Mouse (Mus musculus) MEL (cell line): ENCODE data around the gene Dstyk. TPM values are rescaled to one million over a fixed set of nuclear protein-coding genes. Genes with fewer than 3 reads are reported as not detected.

Experiments used
- DNase-seq: peaks from one replicate; pipeline ENCODE4 v3.0.0; 2011; ENCODE audit warnings: low read depth, low spot score
- H3K27ac ChIP-seq: 2 replicates; pipeline ENCODE4 v1.5.1; 2012; ENCODE audit warnings: low read depth, mild to moderate bottlenecking, control low read depth, low read length, moderate library complexity; ENCODE audit not compliant: control insufficient read depth
- H3K27me3 ChIP-seq, 2 experiments: fragments of 150-350 bp in 1 of 2; sonication (generic) in 1 of 2; 2 replicates each; pipeline ENCODE4 v1.6.1; 2012; ENCODE audit warnings: low read length in 2 of 2, mild to moderate bottlenecking in 2 of 2, improper control_type of control experiment in 1 of 2, moderate library complexity in 1 of 2; ENCODE audit not compliant: insufficient read depth in 2 of 2, control insufficient read depth in 1 of 2
- H3K36me3 ChIP-seq, 2 experiments: 2 replicates each; pipeline ENCODE4 v1.6.1; 2012 to 2014; ENCODE audit warnings: low read length in 2 of 2, improper control_type of control experiment in 1 of 2, inconsistent platforms in 1 of 2, mild to moderate bottlenecking in 1 of 2; ENCODE audit not compliant: insufficient read depth in 2 of 2, control insufficient read depth in 1 of 2
- H3K4me1 ChIP-seq, 2 experiments: fragments of 150-350 bp in 1 of 2; sonication (generic) in 1 of 2; 2 replicates each; pipeline ENCODE4 v1.6.1; 2012; ENCODE audit warnings: low read length in 2 of 2, improper control_type of control experiment in 1 of 2, mild to moderate bottlenecking in 1 of 2; ENCODE audit not compliant: insufficient read depth in 2 of 2, control insufficient read depth in 1 of 2
- H3K4me3 ChIP-seq, 2 experiments: fragments of 150-350 bp in 1 of 2; sonication (generic) in 1 of 2; 2 replicates each; pipeline ENCODE4 v1.5.1; 2012; ENCODE audit warnings: low read depth in 2 of 2, low read length in 2 of 2, mild to moderate bottlenecking in 2 of 2, moderate library complexity in 2 of 2, control low read depth in 1 of 2, improper control_type of control experiment in 1 of 2; ENCODE audit not compliant: control insufficient read depth in 1 of 2, insufficient read depth in 1 of 2
- H3K79me2 ChIP-seq: 2 replicates; pipeline ENCODE4 v1.6.1; 2012; ENCODE audit warnings: mild to moderate bottlenecking, low read length, moderate library complexity; ENCODE audit not compliant: control insufficient read depth, poor library complexity, insufficient read depth
- H3K9ac ChIP-seq: 2 replicates; pipeline ENCODE4 v1.6.1; 2012; ENCODE audit warnings: low read depth, mild to moderate bottlenecking, control low read depth, low read length, moderate library complexity; ENCODE audit not compliant: control insufficient read depth, poor library complexity, severe bottlenecking
- H3K9me3 ChIP-seq: fragments of 150-350 bp; sonication (generic); replicated peaks from 2 replicates; pipeline ENCODE4 v1.6.1; 2012; ENCODE audit warnings: mild to moderate bottlenecking, low read length, improper control_type of control experiment, moderate library complexity; ENCODE audit not compliant: insufficient read depth
- CHD1 ChIP-seq: IDR thresholded peaks from 2 replicates; pipeline ENCODE4 v1.6.1; 2012; ENCODE audit warnings: low read depth, mild to moderate bottlenecking, inconsistent platforms, low read length, improper control_type of control experiment
- HCFC1 ChIP-seq: IDR thresholded peaks from 2 replicates; pipeline ENCODE4 v1.6.1; 2012; ENCODE audit warnings: low read depth, mild to moderate bottlenecking, inconsistent platforms, low read length, improper control_type of control experiment, moderate library complexity
- POLR2AphosphoS5 ChIP-seq: IDR thresholded peaks from 2 replicates; pipeline ENCODE4 v1.6.1; 2012; ENCODE audit warnings: low read depth, borderline replicate concordance, mild to moderate bottlenecking, inconsistent platforms, low read length, moderate library complexity, mixed read lengths
- RAD21 ChIP-seq: IDR thresholded peaks from 2 replicates; pipeline ENCODE4 v1.6.1; 2011; ENCODE audit warnings: mild to moderate bottlenecking, low read depth, low read length, improper control_type of control experiment
- TCF12 ChIP-seq: IDR thresholded peaks from 2 replicates; pipeline ENCODE4 v1.6.1; 2014; ENCODE audit warnings: low read depth, mild to moderate bottlenecking, inconsistent platforms, low read length, improper control_type of control experiment, moderate library complexity
- polyA plus RNA-seq, 2 experiments: library from polyadenylated mRNA; stranded (reverse) in 1 of 2; unstranded in 1 of 2; fragments of >175 nt in 1 of 2; fragments of >200 nt in 1 of 2; gene quantifications; 2 replicates each; pipeline versions ENCODE4 v1.2.1 to v1.2.4; 2012; ENCODE audit warnings: low replicate concordance in 2 of 2, low read depth in 1 of 2; ENCODE audit not compliant: insufficient read length in 2 of 2, insufficient read depth in 1 of 2, missing spikeins in 1 of 2
- total RNA-seq: library from RNA; depleted of rRNA; stranded (reverse); fragments of 300-350 nt; gene quantifications from 2 replicates; pipeline ENCODE4 v1.2.3, GENCODE M21; 2012; rRNA removed

The Dstyk gene
- total and polyA plus RNA-seq, 3 experiments: 2.4 to 4.5 TPM; not detected in 1

DNA sequence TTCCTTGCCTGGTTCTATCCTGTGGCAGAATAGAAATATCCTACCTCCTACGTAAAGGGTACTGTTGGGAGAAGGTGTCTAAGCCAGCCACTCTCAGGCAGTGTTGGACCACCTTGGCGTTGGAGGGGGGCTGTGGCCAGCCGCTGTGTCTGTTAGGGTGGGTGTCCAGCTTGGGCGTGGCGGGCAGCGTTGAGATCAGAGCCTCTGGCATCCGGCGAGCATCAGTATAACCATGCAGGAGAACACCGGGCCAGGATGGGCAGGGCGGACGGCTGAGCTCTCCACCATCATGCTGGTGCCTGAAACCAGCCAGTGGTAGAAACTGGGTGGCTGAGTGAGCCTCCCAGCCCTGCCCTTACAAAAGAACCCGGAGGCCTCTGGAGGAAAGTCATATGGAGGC lies 98.0 kb downstream of the Dstyk start:
- no peak for DNase-seq
- peaks cover 0 to 1% of the 10 kb centered on the region in 2 experiments; a peak in 1 of 4 replicates for H3K27me3 ChIP-seq
- H3K4me3 ChIP-seq: no peak overlapping the region
- H3K79me2 ChIP-seq: no peaks in the 10 kb centered on the region
- H3K9ac ChIP-seq: no peak overlapping the region
- H3K9me3 ChIP-seq: no peaks in the 10 kb centered on the region
- H3K4me1 ChIP-seq: no peaks in the 10 kb centered on the region
- no peak overlapping the region for H3K27ac ChIP-seq
- no peaks in the 10 kb centered on the region for H3K36me3 ChIP-seq
- TF ChIP-seq POLR2AphosphoS5 (no peak), CHD1 (no peak), RAD21 (no peak), HCFC1 (no peak), TCF12 (no peak)

Other genes starting within 250 kb of the Dstyk start
- gene Lemd1, start 226.1 kb upstream of the Dstyk start, total RNA-seq: not detected in 2 replicates
- not detected for gene Lemd1, start 226.1 kb upstream of the Dstyk start, polyA plus RNA-seq
- not detected in 2 replicates for gene AC124108.1, start 226.1 kb upstream of the Dstyk start, total RNA-seq
- not detected for gene AC124108.1, start 226.1 kb upstream of the Dstyk start, polyA plus RNA-seq
- not detected in 2 replicates for gene Gm10188, start 187.8 kb upstream of the Dstyk start, total RNA-seq
- not detected for gene Gm10188, start 187.8 kb upstream of the Dstyk start, polyA plus RNA-seq
- not detected in 2 replicates for gene Klhdc8a, start 118.9 kb upstream of the Dstyk start, total RNA-seq
- gene Klhdc8a, start 118.9 kb upstream of the Dstyk start, polyA plus RNA-seq: not detected
- gene Nuak2, start 101.4 kb upstream of the Dstyk start, total RNA-seq: 2.8 and 3.2 TPM in 2 replicates
- gene Nuak2, start 101.4 kb upstream of the Dstyk start, polyA plus RNA-seq: 1 to 10 TPM in 1 of 2 experiments, not detected in 1; 3.0 TPM
- 4.6 and 7.2 TPM in 2 replicates for gene Tmcc2, start 26.3 kb upstream of the Dstyk start, total RNA-seq
- gene Tmcc2, start 26.3 kb upstream of the Dstyk start, polyA plus RNA-seq: 1 to 10 TPM in 1 of 2 experiments, not detected in 1; 4.1 TPM
- 33.2 and 33.3 TPM in 2 replicates for gene Rbbp5, start 59.8 kb downstream of the Dstyk start, total RNA-seq
- gene Rbbp5, start 59.8 kb downstream of the Dstyk start, polyA plus RNA-seq: 10 to 100 TPM in 1 of 2 experiments, not detected in 1; 43.5 TPM
- 2.6 and 2.9 TPM in 2 replicates for gene Tmem81, start 88.7 kb downstream of the Dstyk start, total RNA-seq
- gene Tmem81, start 88.7 kb downstream of the Dstyk start, polyA plus RNA-seq: 1 to 10 TPM in 1 of 2 experiments, not detected in 1; 5.4 TPM
- gene Cntn2, start 125.7 kb downstream of the Dstyk start, total RNA-seq: not detected in 2 replicates
- gene Cntn2, start 125.7 kb downstream of the Dstyk start, polyA plus RNA-seq: not detected